Mouse (Mus musculus) heart, embryonic 15.5 days (tissue): Measurements from ENCODE around the gene Sarm1. TPM values are rescaled to one million over a fixed set of nuclear protein-coding genes. Genes with fewer than 3 reads are reported as not detected.

Experiments
- ATAC-seq: fragments of 200-750 bp; cut with Nextera tagmentation; replicated peaks from 2 replicates; pipeline ENCODE4 v1.8.0; 2017; ENCODE audit warnings: low read depth, moderate TSS enrichment; ENCODE audit not compliant: insufficient number of reproducible peaks, insufficient read depth, low FRiP score
- H3K27ac ChIP-seq: fragments of 300-500 bp; sonication (generic); 2 replicates; pipeline ENCODE4 v1.5.1; 2015; ENCODE audit warnings: mild to moderate bottlenecking, inconsistent platforms
- H3K27me3 ChIP-seq: fragments of 300-500 bp; sonication (generic); 2 replicates; pipeline ENCODE4 v1.6.1; 2015; ENCODE audit warnings: inconsistent platforms
- H3K36me3 ChIP-seq: fragments of 300-500 bp; sonication (generic); 2 replicates; pipeline ENCODE4 v1.6.1; 2015; ENCODE audit warnings: mild to moderate bottlenecking, inconsistent platforms
- H3K4me1 ChIP-seq: fragments of 300-500 bp; sonication (generic); replicated peaks from 2 replicates; pipeline ENCODE4 v1.6.1; 2015; ENCODE audit warnings: inconsistent platforms
- H3K4me2 ChIP-seq: fragments of 300-500 bp; sonication (generic); 2 replicates; pipeline ENCODE4 v1.6.1; 2015; ENCODE audit warnings: inconsistent platforms, mild to moderate bottlenecking, moderate library complexity
- H3K4me3 ChIP-seq: fragments of 300-500 bp; sonication (generic); 2 replicates; pipeline ENCODE4 v1.5.1; 2015; ENCODE audit warnings: mild to moderate bottlenecking, inconsistent platforms
- H3K9ac ChIP-seq: fragments of 300-500 bp; sonication (generic); 2 replicates; pipeline ENCODE4 v1.6.1; 2015; ENCODE audit warnings: mild to moderate bottlenecking, inconsistent platforms
- H3K9me3 ChIP-seq: fragments of 300-500 bp; sonication (generic); replicated peaks from 2 replicates; pipeline ENCODE4 v1.6.1; 2016; ENCODE audit warnings: inconsistent platforms
- WGBS: fragments of 180-500 bp; shearing (Covaris S2); methylation state at CpG from one replicate; pipeline ENCODE4 v1.1.7; 2015; ENCODE audit warnings: mixed read lengths; 5-methylcytosine and 5-hydroxymethylcytosine counted together
- polyA plus RNA-seq: library from polyadenylated mRNA; unstranded; fragments of >200 nt; fragmentation: Nextera tagmentation; extraction: Ambion mirVana; gene quantifications from 2 replicates; pipeline ENCODE4 v1.2.1, GENCODE M21; 2015

Sarm1 gene
- polyA plus RNA-seq, 1 experiment from 2014 or later, result 0.15 TPM

DNA sequence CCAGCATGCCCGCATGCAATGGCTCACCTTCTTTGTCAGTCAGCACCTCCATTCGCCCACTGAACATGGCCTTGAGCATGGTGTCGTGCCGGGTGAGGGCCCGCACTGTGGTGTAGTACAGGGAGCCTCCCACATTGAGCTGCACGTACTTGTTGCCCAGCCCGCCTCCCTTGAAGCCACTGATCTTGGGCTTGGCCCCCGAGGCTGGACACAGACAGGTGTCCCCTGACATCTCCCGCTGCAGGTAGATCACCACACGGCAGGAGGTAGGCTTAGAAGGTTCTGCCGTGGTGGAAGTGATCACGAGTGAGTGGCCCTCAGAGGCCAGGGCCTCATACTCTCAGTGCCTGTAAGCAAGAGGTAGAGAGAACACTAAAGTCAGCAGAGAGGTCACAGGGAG lies 32.4 kb upstream of the Sarm1 start:
- Histone ChIP-seq H3K27ac (0 out of 2 replicates have a peak overlapping the region, but pooled peaks have one; percentile 73), H3K4me1 (peaks cover 19% of the 10 kb centered on the region), H3K27me3 (no peaks in the 10 kb centered on the region), H3K9me3 (no peaks in the 10 kb centered on the region), H3K9ac (no peak overlapping the region), H3K4me2 (no peak overlapping the region), H3K36me3 (peaks cover 47% of the 10 kb centered on the region), H3K4me3 (no peak overlapping the region)
- no peak for ATAC-seq
- WGBS, result 81% methylated on average over 12 of the region's 12 CpGs

DNA sequence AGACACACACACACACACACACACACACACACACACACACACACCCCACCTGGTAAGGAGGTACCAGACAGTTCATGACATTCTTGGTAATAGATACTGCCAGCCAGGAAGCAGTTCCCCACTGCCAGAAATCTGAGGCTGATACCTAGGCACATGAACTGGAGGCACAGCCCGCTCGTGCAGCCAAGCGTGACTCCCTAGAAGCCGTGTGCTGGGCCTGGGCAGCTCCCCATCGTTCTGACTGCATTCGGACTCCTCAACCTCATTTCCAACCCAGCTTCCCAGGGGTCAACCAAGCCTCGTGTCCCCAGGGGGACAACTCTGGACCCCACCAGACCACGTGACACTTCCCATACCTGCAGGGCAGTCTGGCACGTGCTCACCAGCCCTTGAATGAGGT lies 31.2 kb upstream of the Sarm1 start:
- Histone ChIP-seq H3K36me3 (peaks cover 60% of the 10 kb centered on the region), H3K9ac (no peak overlapping the region), H3K4me3 (no peak overlapping the region), H3K4me1 (peaks cover 13% of the 10 kb centered on the region), H3K4me2 (no peak overlapping the region), H3K9me3 (no peaks in the 10 kb centered on the region), H3K27me3 (no peaks in the 10 kb centered on the region), H3K27ac (no peak overlapping the region)
- ATAC-seq, result no peak
- WGBS, result 82% methylated on average over 9 of the region's 9 CpGs

DNA sequence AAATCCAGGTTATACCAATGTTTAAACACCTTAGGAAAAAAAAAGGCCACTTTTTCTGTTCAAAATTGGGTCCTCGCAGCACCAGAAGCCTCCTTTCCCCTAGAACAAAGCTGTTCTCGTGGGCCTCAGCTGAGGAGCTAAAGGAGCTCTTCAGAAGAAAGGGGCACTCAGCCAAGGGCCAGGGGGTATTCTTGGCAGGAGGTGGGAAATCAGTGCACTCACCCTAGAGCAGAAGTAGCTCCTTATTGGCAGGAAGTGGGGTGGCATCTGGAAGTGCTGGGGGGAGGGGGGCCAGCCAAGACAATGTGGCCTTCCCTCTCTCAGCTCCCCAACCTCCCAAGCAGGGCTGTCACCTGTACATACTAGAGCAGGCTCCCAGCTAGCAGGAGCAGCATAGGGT lies 27.3 kb upstream of the Sarm1 start:
- no peak for ATAC-seq
- Histone ChIP-seq H3K27me3 (no peaks in the 10 kb centered on the region), H3K4me3 (no peak overlapping the region), H3K9me3 (no peaks in the 10 kb centered on the region), H3K36me3 (peaks cover 96% of the 10 kb centered on the region), H3K4me1 (peaks cover 4% of the 10 kb centered on the region), H3K9ac (no peak overlapping the region), H3K4me2 (no peak overlapping the region), H3K27ac (no peak overlapping the region)
- 75% methylated on average over 2 of the region's 2 CpGs for WGBS

DNA sequence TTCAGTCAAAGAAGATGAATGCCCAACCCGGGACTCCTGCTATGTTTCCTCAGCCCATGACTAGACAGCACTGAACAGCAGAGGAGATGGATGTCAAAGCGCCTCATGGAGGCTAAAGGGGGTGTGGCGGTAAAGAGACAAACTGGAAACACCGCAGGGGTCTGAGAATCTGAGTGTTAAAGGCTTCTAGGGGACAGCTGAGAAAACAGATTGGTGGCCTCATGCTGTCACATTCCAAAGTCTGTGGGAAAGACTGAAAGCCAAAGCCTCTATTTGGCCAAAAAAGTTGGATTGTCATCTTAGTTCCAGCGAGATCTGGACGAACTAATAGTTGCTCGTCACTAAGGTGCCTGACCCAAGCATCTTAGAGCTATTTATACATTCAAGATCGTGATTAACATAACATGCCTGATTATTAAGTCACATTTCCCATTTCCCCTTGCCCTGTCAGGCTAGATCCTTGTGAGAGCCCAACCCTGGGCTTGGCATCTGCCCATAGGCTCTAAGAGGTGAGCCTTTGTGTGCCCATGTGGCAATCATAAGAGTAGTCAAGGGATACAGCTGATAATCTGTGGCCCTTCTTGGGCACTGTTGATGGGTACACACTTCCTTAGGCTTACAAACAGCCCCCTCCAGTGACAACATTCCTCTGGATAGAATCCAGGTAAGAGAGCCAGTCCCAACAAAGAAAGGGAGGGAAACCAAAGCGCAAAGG lies 25.8 kb upstream of the Sarm1 start:
- Histone ChIP-seq H3K27me3 (no peaks in the 10 kb centered on the region), H3K4me2 (no peak overlapping the region), H3K4me1 (peaks cover 4% of the 10 kb centered on the region; the same call in 1 of the 2 replicates), H3K36me3 (peaks cover 97% of the 10 kb centered on the region), H3K4me3 (no peak overlapping the region), H3K27ac (no peak overlapping the region), H3K9me3 (no peaks in the 10 kb centered on the region), H3K9ac (no peak overlapping the region)
- ATAC-seq, result no peak
- WGBS, result 72% methylated on average over 9 of the region's 9 CpGs

DNA sequence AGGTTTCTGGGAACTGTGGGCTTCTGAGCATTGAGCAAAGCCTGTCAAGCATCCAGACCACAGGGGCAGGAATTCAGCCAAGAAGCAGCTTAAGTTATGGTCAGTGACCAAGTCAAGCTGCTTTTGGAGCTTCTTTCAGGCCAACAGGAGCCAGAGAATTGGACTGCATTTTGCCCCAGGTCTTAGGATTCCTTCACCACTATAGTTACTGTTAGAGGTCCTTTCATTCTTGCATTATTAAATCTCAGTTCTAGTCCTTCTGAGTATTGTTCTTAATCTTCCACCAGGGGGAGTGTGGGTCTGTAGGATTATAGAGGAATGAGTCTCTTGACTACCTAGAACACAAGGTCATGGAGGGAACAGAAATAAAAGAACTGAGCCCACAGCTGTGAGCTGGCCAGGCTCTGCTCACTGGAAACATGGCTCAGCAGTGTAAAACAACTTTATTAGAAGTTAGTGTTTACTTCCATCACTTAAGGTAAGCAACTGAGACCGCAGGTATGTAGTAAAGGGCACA lies 25.0 kb upstream of the Sarm1 start:
- 89% methylated on average over 1 of the region's 1 CpGs for WGBS
- Histone ChIP-seq H3K4me3 (no peak overlapping the region), H3K27ac (no peak overlapping the region), H3K9ac (no peak overlapping the region), H3K9me3 (no peaks in the 10 kb centered on the region), H3K27me3 (no peaks in the 10 kb centered on the region), H3K36me3 (peaks cover 98% of the 10 kb centered on the region), H3K4me1 (peaks cover 4% of the 10 kb centered on the region; the same call in 1 of the 2 replicates), H3K4me2 (no peak overlapping the region)
- ATAC-seq, result no peak

DNA sequence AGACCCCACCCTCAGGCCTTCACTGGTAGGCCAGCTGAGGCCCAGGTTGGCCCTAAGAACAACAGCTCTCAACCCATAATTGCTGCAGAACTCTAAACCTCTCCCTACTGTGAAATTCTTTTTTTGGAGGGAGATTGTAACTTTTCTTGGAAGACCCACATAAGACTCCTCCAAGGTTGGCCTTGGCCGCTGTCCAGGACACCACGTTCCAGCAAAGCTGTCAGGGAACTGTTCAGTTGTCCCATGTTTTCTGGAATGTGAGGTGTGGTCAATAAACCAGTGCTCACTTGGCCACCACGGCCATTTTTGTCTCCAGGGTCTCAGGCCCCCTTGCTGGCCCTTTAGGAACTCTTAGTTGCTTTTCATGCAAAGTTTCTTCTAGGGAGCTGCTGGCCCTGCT lies 24.3 kb upstream of the Sarm1 start:
- Histone ChIP-seq H3K9ac (no peak overlapping the region), H3K27me3 (no peaks in the 10 kb centered on the region), H3K4me1 (peaks cover 4% of the 10 kb centered on the region; the same call in 1 of the 2 replicates), H3K4me3 (no peak overlapping the region), H3K4me2 (no peak overlapping the region), H3K36me3 (peaks cover 94% of the 10 kb centered on the region), H3K27ac (no peak overlapping the region), H3K9me3 (no peaks in the 10 kb centered on the region)
- WGBS, result 78% methylated on average over 3 of the region's 3 CpGs
- ATAC-seq, result no peak

DNA sequence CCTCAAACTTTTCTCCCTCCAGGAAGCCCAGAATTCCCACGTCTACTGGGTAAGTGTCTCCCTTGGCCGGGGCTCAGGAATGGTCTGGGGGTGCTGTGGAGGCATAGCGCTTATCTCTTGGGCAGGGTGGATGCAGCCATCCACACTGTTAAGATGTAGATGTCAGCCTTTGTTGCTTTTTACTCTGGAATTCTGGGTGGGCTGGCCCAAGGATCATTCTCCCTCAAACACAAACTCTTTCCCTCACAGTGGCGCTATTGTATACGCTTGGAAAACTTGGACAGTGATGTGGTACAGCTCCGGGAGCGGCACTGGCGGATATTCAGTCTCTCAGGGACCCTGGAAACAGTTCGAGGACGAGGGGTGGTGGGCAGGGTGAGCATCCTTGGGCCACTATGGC lies 21.4 kb upstream of the Sarm1 start:
- H3K27me3 ChIP-seq, result no peaks in the 10 kb centered on the region
- ATAC-seq, result no peak

DNA sequence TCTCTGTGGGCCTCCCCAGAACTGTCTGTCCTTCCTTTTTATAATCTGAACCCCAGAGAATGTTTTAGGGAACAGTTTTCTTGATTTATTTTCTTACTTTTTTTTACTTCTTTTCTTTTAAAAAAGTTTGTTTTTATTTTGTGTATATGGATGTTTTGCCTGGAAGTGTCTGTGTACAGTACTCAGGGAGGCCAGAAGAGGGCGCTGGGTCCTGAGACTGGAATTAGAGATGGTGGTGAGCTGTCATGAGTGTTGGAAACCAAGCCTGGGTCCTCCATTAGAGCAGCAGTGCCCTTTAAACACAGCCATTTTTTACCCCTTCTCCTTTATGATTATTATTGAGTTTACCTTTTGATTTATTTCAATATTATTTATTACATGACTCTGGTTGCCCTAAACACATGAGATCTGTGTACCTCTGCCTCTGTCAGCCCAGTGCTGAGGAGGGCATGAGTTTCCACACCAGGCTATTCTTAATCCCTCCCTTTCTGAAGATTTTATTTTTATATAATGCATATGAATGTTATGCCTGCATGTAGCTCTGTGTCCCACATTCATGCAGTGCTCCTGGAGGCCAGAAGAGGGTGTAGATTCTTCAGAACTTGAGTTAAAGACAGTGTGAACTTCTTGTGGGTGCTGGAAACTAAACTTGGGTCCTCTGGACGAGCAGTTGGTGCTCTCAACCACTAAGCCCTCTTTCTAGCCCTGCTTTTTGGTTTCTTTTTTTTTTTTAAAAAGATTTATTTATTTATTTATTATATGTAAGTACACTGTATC lies 18.2 kb upstream of the Sarm1 start:
- 64% methylated on average over 2 of the region's 2 CpGs for WGBS
- H3K4me2 ChIP-seq, result no peak overlapping the region
- no peak overlapping the region for H3K4me3 ChIP-seq
- peaks cover 15% of the 10 kb centered on the region for H3K4me1 ChIP-seq
- no peaks in the 10 kb centered on the region for H3K27me3 ChIP-seq
- peaks cover 63% of the 10 kb centered on the region for H3K36me3 ChIP-seq
- H3K9me3 ChIP-seq, result no peaks in the 10 kb centered on the region
- ATAC-seq, result no peak
- H3K27ac ChIP-seq, result no peak overlapping the region
- no peak overlapping the region for H3K9ac ChIP-seq

More for the DNA sequence above, 21.4 kb upstream of the Sarm1 start:
- Histone ChIP-seq H3K36me3 (peaks cover 95% of the 10 kb centered on the region), H3K4me3 (no peak overlapping the region), H3K9me3 (no peaks in the 10 kb centered on the region), H3K9ac (no peak overlapping the region), H3K4me1 (peaks cover 4% of the 10 kb centered on the region; the same call in 1 of the 2 replicates), H3K4me2 (no peak overlapping the region), H3K27ac (no peak overlapping the region)
- 86% methylated on average over 10 of the region's 10 CpGs for WGBS

DNA sequence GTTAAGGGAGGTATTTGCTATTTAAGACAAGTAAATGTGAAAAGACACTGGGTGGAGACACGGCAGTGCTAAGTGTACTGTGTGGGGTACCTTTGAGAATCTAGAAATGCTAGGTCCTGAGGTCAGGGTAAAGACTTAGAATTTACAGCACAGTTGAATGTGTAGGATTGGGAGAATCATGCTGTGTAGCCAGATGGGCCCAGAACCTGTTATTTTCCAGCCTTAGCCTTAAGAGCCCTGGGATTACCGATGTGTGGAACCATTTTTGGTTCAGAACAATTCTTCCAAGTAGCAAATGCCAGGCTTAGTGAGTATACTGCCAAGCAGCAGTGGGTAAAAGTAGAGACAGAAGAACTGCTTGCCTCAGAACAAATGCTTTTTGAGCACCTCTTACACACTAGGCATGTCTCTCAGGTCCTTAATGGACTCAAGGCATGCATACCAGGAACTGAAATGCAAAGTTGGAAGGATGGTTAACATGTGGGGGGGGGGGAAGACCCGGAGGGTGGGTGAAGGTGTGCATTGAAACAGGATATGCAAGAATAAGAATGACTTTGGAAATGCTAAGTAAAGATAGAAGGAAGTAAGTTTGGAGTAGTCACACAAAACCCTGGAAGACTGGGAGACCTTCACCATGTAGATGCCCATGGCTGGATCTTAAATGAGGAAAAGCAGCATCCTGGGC lies 15.7 kb upstream of the Sarm1 start:
- WGBS, result 78% methylated on average over 3 of the region's 3 CpGs
- H3K9ac ChIP-seq, result peak overlapping the region; percentile 99; the same call in 1 of the 2 replicates
- H3K4me1 ChIP-seq, result peaks cover 15% of the 10 kb centered on the region
- no peaks in the 10 kb centered on the region for H3K27me3 ChIP-seq
- H3K4me2 ChIP-seq, result peak overlapping the region; percentile 91
- no peak for ATAC-seq
- H3K27ac ChIP-seq, result no peak overlapping the region
- H3K9me3 ChIP-seq, result no peaks in the 10 kb centered on the region
- peak overlapping the region; percentile 91 for H3K4me3 ChIP-seq
- peaks cover 50% of the 10 kb centered on the region for H3K36me3 ChIP-seq

DNA sequence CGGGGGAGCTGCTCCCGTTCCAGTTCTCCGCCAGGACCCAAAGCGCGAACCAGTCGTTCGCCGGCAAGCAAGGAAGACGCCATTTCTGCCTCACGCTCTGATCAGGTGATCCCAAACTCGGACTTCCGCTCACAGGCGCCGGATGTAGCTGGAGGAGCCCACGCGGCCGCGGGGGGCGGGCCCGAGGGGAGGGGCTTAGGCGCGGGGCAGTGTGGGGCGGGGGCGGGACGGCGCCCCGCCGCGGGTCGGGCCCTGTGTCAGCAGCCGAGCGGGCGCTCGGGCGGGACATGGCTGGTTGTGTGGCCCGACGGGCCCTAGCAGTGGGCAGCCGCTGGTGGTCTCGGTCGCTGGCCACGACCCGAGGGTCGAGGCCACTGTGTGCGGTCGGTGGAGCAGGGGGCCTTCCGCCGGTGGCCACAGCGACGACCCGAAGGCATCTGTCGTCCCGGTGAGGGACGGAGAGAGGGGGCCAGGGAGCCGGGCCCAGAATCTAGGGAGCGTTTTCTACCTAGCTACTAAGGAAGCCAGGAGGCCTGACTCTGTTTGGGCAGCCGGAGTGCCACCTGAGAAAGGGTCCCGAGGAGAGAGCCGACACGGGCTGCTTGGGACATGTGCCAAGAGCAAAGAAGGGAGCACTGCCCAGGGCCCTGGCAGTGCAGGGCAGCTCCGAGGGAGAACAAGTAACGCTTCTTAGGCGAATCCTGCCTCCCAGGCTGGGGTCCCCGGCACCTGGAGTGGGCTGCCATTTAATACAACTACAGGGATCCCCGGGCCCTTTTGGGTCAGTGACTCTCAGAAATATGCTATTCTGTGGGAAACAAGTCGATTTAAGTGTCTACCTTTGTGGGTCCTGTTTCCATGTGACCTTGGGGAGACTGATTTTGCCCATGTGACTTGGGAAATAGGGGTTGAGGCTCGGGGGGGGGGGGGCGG lies 14.7 kb upstream of the Sarm1 start, which contains the start of the genes Tmem199 and Poldip2:
TSS of gene Tmem199 (minus strand) at position 148 of the 933 bp plus-strand sequence.
TSS of gene Poldip2 (plus strand) at position 169 of the 933 bp plus-strand sequence.
- Histone ChIP-seq H3K9me3 (no peaks in the 10 kb centered on the region), H3K27ac (peak within 1 kb of the TSS; percentile 87), H3K4me1 (peaks cover 15% of the 10 kb centered on the region), H3K9ac (peak within 1 kb of the TSS; percentile 99), H3K4me2 (peak within 1 kb of the TSS; percentile 91), H3K4me3 (peak within 1 kb of the TSS; percentile 91), H3K36me3 (peaks cover 51% of the 10 kb centered on the region), H3K27me3 (no peaks in the 10 kb centered on the region)
- ATAC-seq, result peak; percentile 96
- WGBS, result under 1% methylated on average over 56 of the region's 67 CpGs
